Mouse (Mus musculus): ENCODE data around the gene E330021D16Rik.
"Not testable (repeated sequence)": the region's sequence is repeated elsewhere in the genome, so short reads cannot be mapped to it uniquely, and the experiment has no call there.

Gene E330021D16Rik

DNA sequence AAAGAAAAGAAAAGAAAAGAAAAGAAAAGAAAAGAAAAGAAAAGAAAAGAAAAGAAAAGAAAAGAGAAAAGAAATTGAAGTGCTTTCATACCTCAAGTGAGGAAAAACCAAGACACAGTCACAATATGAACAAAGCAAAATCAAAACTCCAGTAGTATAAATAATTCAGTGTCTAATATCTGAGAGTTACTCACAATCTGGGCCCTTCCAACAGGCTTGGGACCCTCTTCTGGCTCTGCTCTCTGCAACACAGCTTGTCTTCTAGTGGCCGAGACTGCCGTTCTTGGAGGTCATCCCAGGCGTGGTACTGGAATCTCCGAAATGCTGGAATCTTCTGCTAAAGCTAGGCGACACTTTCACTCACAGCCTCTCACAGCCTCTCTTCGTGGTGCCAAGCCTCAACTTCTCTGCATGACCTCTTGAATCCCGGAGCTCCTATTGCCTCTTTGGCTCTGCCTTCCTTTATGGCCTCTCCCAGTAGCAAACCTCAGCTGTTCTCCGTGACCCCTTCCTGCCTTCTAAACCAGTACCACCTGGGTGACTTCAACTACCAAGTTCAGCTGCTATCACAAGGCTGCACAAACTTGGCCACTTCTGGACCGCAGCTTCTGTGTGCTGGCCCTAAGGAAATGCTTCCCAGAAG is at the start of gene E330021D16Rik:
Gene E330021D16Rik (minus strand): TSS at position 437 of the 643 bp plus-strand sequence.
- no peak for DNase-seq (ENCODE audit: extremely low spot score, low spot score)

DNA sequence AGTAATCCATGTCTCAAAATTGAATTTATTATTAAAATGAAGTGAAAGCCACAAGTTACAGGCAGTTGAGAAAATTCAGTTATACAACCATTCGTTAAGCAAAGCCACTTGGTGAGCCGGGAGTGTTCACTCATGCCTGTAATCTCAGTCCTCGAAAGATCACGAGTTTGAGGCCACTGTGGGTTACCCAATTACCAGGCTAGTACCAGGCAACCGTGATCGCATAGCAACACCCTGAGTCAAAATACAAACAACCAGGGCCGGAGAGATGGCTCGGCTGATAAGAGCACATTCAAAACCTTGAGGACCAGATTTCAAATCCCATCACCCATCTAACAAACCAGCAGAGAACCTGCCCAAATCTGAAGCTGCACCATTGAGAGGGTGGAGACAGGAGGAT is 49.7 kb upstream of the E330021D16Rik start:
- DNase-seq (ENCODE audit: extremely low spot score, low spot score) = no peak

DNA sequence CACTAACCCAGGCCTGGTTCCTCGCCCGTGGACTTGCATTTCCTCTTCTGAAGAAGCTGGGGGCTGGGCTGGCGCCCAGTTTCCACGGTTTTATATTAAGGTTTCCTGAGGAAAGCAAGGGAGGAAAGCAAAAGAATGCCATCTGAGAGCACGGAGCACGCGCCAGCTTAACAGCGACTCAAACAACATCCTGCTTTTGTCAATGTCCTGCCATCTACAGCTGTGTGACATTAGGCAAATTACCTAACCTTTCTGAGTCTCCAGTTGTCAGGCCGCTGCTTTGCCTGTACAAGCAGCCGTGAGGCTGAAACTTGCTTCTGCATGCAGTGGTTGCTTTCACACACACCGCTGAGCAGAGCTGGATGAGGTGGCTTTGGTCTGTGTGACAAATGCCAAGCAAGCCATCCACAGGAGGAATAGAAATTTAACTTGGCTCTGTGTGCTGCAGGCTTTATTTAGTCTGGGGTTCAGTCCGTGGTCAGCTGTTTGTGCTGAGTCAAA is 48.8 kb upstream of the E330021D16Rik start:
- DNase-seq (ENCODE audit: extremely low spot score, low spot score) = no peak

DNA sequence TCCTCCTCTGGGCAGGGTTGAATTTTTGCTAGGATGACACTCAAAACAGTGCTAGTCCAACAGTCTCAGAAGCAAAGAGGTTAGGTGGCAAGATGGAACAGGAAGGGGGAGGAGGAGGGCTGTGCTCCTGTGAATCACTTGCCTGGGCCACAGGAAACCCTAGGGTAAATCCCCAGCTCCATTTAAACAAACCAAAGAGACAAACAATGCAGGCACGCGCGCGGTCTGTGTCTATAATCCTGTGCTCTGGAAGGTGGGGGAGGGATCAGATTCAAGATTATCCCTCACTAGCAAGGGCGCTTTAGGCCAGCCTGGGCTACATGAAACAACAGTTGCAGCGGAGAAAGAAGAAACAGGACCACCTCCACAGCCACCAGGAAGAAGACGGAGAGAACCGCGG is 48.1 kb upstream of the E330021D16Rik start:
- no peak for DNase-seq (ENCODE audit: extremely low spot score, low spot score)

DNA sequence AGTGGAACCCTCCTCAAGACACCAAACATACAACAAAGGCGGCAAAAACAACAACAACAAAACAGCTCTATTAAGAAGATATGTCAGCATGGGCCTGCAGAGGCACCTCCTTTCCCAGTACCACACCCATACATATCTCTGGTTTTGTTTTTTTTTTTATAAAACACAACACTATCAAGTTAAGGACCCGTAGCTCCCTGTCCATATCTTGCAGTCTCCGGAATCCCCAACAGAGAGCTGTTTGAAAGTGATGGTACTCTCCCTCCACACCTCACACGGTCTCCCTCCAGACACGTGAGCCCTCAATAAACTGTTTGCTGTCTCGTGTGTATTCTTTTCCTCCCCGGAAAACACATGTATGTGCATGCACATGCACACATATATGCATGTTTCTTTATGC is 43.8 kb upstream of the E330021D16Rik start:
- DNase-seq (ENCODE audit: extremely low spot score, low spot score) = no peak

DNA sequence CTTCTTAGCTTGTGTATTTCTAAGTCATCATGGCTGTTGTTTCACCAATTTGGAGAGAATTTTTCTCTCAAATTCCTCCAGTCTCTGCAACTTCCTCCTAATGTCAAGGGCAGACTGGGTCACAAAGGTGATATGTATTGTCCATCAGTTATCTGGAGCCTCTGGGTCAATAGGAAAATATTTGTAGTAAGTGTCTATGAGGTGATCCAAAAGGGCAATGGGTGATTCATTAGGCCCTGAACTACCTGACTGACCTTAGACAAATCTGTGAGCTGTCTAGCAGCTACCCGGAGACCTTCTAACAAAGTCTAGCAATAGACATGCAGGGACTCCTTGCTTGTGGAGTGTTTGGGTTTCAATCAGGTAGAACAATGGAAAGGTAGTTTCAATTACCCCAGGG is 40.9 kb upstream of the E330021D16Rik start:
- DNase-seq (ENCODE audit: extremely low spot score, low spot score) = no peak

DNA sequence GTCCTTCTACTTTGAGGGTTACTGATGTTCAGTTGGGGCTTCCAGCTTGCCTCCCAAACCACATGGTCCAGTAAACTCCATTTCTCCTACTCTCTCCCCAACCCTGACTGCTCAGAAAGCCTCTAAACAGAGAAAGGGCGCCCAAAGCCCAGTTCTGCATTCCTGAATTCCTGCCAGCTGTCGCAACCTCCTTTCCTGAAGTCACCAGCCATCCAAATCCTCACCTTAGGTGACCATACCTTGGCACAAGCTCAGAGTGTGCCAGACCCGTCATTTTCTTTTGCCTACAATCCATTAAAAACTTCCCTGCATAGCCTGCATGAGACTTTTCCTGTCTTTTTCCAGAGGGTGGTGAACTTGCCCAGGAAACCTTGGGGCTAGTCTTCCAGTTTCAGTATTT is 40.3 kb upstream of the E330021D16Rik start:
- no peak for DNase-seq (ENCODE audit: extremely low spot score, low spot score)

DNA sequence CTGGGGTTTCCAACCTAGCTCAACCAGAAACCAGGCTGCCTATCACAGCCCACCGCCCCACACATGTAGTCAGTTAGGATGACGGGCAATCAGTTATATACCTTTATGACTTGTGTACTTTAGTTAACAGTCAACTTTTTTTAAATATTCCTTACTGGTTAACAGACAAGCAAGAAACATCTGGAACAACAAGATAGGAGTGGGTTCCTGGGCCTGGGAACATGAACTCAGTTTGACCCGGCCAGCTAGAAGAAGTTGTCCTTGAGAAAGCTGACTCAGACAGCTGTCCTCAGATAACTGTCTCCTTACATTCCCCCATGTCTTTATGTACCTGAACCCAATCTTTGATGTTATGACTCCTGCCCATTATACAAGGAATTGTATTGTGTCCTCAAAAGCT is 37.3 kb upstream of the E330021D16Rik start:
- DNase-seq (ENCODE audit: extremely low spot score, low spot score) = no peak

DNA sequence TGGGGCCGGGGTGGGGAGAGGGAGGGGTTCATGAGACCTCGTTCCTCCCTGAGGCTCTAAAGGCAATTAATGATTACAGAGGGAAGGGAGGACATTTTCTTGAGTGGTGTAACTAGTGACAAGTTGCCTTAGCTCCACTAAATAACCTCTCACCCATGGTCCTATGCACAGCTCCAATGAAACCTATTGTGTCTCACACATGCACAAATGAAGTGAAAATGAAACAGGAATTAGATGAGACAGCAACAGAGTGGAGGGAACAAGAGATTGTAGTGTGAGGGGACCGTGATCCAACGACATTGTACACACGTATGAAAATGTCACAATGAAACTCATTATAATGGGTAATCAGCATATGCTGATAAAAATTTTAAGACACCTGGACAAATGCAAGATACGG is 35.5 kb upstream of the E330021D16Rik start:
- no peak for DNase-seq (ENCODE audit: extremely low spot score, low spot score)

DNA sequence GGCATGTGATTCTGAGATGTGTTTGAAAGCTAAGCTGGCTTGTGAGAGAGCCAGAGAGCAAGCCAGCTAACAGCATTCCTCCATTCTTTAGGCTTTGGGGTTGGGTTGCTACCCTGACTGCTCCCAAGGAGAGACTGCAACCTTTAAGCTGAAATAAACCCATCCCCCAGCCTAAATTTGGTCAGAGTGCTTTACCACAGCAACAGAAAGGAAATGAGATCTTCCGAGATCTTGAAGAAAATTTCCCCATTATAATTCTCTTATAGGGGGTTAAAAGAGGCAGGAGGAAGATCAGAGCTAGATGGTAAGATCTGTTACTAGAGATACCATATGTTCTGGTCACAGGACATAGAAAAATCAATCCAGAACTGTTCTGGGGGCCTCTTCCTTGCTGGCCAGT is 34.6 kb upstream of the E330021D16Rik start:
- no peak for DNase-seq (ENCODE audit: extremely low spot score, low spot score)

DNA sequence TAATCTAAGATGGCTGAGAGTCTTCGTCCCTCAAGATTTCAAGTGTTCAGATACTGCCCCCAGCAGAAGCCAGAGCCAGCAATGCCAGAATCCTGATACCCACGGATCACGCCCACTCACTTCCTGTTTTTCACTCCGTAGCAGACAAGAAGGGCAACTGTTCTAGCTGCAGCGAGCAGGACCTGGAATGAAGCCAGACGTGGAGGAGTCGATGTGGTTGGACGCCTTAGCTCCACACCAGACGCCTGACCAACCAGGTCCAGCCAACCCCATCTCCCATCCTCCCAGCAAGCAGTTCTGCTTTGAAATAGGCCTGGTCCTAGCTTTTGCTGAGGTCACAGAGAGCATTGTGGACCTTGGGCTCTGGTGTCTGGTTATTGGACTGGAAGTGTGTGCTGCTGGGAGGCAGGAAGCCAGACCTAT is 33.9 kb upstream of the E330021D16Rik start:
- no peak for DNase-seq (ENCODE audit: extremely low spot score, low spot score)

DNA sequence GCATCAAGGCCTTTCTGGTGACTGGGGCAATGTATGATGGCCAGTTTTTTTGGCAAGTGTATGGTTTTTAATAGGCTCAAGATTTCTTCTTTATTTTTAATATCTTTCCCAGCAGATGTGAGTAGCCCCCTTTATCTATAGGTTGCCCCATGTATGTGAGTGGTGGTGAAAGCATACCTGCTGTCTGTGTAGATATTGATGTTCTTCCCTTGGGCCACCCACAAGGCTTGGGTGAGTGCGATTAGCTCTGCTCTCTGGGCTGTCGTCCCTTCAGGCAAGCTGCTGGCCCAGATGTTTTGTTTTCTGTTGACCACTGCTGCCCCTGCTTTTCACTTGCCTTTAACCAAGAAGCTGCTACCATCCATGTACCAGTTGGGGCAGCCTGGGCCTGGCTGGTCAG is 23.8 kb upstream of the E330021D16Rik start:
- not testable (repeated sequence) for DNase-seq (ENCODE audit: extremely low spot score, low spot score)

DNA sequence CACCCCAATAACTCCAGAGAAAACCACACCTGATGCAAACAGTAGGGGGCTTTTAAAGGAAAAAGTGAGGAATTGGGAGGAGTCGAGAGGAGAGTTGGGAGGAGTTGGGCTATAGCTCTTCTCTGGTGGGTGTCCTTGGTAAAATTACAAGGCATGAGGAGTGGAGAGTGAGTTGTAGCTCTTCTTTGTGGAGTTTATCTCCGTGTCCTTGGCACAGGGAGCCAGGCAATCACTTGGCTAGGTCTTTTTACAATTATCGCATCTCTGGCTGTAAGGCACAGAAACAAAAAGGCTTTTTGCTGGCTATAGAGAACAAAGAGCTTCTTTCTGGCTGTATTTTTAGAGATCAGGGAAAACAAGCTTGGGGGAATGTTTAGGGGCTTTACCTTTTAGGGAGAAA is 20.8 kb upstream of the E330021D16Rik start:
- DNase-seq (ENCODE audit: extremely low spot score, low spot score) = not testable (repeated sequence)

DNA sequence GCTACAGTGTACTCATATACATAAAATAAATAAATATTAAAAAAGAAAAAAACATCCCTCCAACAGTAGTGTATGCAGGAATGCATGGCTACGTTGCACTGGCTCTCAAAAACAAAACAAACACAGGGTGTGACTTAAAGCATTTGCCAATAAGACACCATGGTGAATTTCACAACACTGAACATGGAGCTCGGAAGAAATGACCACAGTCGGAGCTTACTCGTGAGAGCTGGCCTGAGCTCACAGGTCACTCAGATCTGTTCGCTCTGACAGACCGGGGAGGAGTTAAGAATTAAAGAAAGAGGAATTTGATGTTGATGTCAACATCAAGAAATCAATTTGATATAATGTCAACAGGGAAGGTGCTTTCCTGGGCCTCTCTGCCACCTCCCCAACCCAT is 18.2 kb upstream of the E330021D16Rik start:
- no peak for DNase-seq (ENCODE audit: extremely low spot score, low spot score)

DNA sequence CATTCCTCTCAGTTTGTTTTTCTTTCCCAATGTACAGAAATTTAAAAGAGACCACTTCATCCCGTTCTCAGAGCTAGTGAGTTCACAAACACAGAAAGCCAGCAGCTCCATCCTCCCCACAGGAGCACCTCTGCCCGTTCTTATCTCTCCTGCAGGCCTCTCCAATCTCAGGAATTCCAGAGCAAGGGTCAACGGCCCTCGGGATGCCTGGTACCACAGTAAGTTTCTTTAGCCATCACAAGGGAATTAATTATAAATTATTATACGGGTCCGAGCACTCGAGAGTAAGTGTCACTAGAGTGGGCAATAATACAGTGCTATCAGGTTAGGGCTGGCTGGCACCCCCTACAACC is 16.5 kb upstream of the E330021D16Rik start:
- no peak for DNase-seq (ENCODE audit: extremely low spot score, low spot score)

DNA sequence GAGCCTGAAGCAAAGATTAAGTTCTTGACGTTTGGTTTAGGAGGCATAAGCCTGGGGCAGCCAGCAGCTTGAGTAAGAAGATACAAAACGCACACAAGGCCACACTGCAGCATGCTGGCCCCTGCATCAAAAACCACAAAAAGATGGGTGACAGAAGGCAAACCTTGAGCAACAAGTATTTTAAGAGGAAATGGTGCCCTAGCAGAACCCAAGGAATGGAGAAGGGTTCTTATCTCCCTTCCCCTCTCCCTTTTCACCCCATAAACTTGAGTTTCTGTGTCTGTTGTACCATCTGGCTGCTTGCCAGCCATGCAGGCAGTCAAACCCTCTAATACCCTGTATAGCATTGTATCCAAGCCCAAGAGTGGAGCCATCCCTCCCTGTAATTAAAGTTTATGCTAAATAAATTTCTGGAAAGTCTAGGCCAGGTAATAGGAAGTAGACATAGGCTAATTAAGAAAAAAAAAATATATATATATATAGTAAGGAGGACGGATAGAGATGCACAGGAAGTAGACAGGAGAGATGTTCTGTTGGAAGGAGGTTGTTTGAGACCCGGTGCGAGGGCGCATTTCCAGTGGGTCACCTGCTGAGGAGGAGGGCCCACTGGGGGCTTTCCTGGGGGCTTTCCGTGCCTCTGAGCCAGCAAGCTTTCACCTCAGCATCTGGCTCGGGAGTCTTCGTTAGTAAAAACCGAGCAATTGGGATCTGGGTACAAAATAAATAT is 16.0 kb upstream of the E330021D16Rik start:
- DNase-seq (ENCODE audit: extremely low spot score, low spot score) = no peak

DNA sequence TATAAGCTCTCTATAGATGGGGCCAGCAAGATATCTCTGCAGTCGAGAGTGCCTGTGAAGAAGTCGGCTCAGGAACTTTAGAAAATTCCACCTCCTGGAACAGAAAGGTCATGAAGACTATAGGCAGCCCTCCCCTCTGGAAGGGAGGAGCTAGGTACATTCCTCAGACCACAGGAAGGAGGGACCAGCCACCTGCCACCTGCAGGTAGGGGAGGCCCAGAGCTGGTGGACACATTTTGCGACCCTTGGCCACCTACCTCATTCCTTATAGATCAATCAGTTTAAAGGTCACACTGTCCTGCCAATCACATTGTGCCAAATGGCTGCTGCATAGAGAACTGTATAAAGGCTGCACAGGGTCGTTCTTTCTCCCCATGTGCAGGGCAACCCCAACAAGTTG is 14.1 kb upstream of the E330021D16Rik start:
- no peak for DNase-seq (ENCODE audit: extremely low spot score, low spot score)

DNA sequence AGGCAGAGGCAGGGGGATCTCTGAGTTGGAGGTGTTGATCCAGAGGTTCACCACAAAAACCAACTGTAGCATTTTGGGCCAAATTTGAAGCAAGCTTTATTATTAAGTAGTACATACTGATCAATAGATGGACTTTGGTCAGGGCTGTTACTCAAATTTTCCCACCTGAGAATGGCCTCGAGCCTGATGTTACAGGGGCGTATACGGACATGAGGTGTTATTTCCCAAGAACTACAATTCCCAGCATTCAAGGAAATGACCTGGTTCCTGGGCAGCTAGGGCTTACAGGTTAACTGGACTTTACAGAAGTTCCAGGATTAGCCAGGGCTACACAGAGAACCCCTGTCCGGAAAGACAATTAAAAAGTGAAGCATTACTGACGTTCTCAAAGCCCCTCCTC is 13.0 kb upstream of the E330021D16Rik start:
- DNase-seq (ENCODE audit: extremely low spot score, low spot score) = no peak

DNA sequence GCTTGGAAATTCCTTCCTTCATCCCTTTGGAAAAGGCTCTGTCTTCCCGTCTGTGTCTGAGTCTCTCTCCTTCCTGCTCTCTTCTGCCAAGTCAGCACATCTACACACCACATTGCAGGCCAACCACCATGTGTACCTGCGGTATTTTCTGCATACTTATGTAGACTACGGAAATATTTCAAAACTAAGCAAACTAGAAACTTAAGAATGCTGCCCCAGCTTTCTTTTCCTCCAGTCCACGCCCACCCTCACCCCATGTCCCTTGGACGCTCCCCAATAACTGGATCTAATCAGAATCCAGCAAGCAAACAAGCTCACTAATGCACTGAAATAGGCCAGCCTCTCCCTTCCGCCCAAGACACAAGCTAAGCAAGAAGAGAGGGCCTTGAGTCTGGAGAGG is 11.9 kb upstream of the E330021D16Rik start:
- DNase-seq (ENCODE audit: extremely low spot score, low spot score) = no peak

DNA sequence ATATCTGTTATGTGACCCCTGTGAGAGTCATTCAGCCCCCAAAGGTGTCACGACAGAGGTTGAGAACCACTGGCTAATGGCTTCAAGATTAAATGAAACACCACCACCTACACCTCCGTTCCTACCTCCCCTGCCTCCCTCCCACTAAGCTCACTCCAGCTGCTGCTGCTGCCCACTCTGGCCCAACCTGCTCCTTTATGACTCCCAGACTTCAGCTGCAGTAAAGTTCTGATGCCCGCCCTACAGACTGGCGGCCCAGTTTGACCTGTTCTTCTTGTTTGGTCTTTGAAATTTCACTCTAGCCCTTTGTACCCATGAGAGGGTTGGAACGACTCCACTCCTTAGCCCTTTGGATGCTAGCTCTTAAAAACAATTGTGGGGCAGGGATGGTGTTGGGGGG is 10.6 kb upstream of the E330021D16Rik start:
- DNase-seq (ENCODE audit: extremely low spot score, low spot score) = no peak

DNA sequence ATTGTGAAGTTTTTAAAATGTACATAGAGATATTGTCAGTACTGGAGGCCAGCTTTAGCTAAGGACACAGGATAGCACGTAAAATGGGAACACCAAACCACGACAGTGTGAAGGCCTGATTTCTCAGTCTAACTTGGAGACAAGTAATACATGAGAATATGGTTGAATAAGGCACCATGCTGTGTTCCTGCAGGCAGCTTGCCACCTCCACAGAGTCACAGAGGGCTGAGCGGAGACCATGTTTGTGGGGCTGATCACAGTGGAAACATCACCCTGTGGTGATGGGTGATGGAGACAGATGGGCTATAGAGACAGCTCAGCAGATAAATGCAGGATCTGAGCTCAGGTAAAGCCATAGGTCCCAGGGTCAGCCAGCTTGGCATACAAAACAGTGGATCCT is 8.8 kb upstream of the E330021D16Rik start:
- DNase-seq (ENCODE audit: extremely low spot score, low spot score) = peak; percentile 10

DNA sequence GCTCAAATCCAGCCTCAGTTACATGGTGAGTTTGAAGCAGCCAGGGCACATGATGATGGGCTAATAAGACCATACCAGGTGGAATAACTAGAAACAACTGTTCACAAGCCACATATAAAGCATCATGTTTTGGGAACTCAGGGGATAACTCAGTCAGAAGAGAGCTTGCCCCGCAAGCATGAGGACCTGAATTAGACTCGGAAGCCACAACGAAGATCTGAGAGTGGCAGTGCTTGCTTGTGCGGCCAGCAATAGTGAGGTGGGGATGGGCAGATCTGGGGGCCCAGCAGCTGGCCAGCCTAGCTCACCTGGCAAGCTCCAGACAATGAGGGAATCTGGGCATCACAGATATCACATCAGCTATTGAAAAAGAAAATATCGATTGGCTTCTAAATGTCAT is 7.8 kb upstream of the E330021D16Rik start:
- peak; percentile 11 for DNase-seq (ENCODE audit: extremely low spot score, low spot score)

Data from neural tube, embryonic 10.5 days (tissue).